Mouse (Mus musculus) lung, postnatal 25 days (tissue): ENCODE measurements around the gene Bcl2l12.

Source experiments
- DNase-seq: peaks from one replicate; pipeline ENCODE4 v3.0.0; 2022; ENCODE audit warnings: low spot score

Gene Bcl2l12

DNA sequence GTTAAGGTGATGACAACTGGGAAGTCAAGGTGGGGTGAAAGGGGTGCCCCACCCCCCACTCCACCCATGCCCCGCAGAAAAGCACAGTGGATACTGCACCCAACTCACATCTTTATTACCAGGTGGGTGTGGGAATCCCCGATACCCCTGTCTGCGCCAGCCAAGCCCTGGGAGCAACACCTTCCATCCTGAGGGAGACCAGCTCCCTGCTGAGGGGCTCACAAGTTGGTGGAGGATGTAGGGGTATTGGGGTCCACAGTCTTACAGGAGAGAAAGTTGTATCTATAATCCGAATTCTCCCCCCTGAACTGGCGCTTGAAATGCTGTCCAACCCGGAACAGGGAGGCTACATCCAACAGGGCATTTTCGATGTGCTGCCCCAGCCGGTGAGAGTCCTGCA is 39.2 kb downstream of the Bcl2l12 start:
- DNase-seq = no peak

DNA sequence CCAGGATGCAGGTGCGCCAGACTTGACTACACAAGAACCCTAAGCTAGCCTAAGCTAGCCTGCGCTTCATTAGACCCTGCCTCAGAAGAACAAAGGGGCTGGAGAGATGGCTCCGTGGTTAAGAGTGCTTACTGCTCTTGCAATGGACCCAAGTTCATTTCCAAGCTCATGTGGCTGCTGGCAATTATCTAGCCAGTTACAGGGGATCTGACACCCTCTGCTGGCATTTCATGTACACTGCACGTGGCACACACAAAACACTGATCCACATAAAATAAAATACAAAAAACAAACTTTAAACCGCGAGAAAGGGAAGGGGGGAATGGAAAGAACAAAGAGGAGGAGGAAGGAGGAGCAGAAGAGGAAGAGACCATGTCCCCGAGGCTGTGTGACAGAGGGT is 40.3 kb downstream of the Bcl2l12 start:
- DNase-seq = peak; percentile 50

DNA sequence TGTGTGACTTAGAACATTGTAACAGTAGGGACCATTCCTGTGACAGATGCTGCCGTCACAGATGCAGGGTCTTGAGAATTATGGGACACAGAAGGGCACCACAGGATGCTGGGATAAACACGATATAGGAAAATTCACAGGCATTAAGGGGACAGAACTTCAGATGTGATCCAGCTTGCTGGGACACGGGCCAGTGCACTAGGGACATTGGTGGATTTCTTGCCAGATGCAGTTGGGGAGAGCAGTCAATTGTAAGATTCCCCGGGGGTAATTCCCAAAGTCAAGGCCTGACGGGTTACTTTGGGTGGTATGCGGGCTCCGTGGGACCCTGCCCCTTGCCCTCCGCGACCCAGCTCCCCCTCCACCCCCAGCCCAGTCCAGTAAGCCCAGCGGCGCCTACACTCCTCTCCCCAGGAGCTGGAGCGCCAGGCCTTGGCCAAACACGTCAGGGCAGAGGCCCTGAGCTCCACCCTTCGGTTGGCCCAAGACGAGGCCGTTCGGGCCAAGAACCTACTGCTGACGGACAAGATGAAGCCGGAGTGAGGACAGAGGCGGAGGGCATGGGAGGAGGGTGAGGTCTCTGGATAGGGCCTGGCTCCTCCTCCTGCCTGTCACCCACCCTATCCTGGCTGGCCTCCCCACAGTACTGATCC is 41.2 kb downstream of the Bcl2l12 start:
- DNase-seq = peak; percentile 65

DNA sequence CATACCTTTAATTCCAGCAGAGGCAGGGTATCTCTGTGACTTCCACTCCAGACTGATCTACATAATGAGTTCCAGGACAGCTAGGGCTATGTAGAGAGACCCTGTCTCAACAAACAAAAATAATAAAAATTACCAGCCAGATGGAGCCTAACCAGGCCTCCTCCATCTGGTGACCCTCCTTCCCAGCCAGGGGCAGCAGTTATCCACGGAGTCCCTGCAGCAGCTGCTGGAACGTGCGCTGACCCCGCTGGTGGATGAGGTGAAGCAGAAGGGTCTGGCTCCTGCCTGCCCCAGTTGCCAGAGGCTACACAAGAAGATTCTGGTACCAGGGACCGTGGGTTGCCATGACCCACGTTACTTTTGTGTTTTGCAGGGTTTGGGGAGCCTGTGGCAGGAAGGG is 42.2 kb downstream of the Bcl2l12 start:
- DNase-seq = no peak

DNA sequence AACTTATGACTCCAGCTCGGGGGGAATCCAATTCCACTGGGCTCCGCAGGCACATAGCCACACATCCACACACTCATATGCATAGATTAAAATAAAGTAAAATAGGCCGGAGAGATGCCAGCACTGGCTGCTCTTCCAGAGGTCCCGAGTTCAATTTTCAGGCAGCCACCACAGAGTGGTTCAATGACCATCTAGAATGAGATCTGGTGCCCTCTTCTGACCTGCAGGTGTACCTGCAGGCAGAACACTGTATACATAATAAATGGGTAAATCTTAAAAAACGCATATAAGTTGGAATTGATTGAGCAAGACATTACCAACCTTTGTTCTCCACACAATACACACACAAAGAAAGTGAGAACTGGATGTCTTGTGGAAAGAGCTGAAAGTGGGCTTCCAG is 42.9 kb downstream of the Bcl2l12 start:
- no peak for DNase-seq

DNA sequence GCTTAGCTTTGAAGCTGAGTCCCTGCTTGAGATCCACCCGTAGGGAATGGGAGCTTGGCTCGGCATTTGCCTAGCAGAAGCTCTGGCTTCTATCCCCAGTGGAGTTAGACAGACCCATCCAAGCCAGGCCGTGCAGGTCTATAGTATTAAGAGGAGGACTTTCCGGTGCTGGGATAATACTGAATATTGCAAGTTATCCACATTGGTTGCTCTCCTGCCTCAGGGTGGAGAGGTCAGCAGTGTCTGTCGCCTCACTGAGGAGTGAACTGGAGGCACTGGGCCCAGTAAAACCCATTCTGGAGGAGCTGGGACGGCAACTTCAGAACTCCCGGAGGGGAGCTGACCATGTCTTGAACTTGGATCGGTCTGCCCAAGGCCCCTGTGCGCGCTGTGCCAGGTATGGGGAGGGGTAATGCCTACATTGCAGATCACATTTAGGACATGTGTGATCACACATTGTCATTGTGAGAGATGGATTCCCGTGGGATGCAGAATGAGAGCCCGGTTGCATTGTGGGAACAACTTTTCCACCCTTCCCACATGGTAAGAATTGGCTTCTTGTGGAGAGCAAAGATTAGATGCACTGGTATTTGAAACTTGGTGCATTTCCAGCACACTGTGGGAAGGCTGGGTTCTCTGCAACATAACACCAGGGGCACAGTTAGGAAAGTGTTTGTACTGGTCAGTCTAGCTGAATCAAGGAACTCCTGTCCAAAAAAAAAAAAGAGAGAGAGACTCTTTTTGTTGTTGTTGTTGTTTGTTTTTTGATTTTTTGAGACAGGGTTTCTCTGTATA is 44.2 kb downstream of the Bcl2l12 start:
- DNase-seq = no peak

DNA sequence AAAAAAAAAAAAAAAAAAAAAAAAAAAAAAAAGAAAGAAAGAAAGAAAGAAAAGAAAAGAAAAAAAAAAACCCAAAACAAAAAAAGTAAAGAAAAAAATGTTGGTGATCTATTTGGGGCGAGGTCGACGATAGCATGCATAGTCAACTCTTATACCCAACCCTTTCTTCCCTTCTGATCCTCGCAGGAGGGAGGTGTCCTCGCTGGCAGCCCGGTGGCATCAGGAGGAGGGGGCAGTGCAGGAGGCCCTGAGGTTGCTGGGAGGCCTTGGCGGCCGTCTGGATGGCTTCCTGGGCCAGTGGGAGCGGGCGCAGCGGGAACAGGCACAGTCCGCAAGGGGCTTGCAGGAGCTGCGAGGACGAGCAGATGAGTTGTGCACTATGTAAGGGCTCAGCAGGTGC is 45.0 kb downstream of the Bcl2l12 start:
- no peak for DNase-seq

DNA sequence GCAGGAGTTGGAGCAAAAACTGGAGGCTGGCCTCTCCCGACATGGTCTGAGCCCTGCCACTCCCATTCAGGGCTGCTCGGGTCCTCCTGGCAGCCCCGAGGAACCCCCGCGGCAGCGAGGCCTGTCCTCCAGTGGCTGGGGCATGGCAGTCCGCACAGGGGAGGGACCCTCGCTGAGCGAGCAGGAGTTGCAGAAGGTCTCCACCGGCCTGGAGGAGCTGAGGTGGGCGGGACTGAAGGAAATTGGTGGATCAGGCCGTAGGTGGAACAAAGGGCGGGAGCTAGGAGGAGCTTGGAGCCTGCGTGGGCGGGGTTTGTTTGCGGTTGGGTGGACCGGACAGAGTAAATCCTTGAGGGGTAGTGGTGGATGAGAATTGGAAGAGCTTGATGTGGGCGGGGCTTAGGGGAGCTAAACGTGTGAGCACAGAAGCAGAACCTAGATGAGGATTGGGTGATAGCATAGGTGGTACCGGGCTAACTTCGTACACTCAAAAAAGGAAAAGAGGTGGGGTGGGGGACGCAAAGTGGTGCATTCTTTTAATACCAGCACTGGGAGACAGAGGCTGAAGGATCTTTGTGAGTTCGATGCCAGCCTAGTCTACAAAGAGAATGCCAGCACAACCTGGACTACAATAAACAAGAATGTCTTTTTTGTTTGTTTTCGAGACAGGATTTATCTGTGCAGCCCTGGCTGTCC is 45.8 kb downstream of the Bcl2l12 start:
- DNase-seq = peak; percentile 97

DNA sequence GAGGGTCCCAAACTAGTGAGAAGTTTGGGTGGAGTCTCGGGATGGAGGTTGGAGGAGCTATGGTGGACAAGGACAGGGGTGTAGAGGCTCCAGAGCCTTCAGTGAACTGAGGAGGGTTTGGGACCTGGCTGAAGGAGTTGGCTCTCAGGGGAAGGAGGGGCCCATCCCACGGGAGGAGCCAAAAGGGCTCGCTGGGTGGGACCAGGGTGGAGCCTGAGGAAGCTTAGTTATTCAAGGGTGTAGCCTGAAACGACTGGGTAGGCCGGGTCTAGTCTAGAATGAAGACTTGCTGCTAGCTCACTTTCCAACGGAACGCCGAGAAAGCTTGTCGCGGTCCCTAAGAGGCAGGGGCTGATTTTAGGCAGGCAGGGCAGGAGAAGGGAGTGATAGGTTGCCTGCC is 46.6 kb downstream of the Bcl2l12 start:
- DNase-seq = peak; percentile 86

DNA sequence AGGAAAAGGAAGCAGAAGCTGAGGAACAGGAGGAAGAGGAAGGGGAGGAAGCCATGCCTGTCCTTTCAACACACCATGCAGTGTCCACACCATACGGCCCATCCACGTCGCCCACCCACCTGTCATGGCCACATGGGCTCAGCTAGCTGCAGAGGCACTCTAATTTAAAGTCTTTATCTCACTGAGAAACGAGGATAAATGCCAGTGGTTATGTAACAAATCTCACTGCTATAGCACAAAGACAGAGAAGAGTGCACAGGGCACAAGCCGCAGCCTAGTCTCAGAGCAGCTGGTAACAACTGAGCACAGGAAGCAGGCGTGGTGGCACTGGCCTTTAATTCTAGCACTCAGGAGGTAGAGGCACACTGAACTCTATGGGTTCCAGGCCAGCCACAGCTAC is 48.6 kb downstream of the Bcl2l12 start:
- no peak for DNase-seq

DNA sequence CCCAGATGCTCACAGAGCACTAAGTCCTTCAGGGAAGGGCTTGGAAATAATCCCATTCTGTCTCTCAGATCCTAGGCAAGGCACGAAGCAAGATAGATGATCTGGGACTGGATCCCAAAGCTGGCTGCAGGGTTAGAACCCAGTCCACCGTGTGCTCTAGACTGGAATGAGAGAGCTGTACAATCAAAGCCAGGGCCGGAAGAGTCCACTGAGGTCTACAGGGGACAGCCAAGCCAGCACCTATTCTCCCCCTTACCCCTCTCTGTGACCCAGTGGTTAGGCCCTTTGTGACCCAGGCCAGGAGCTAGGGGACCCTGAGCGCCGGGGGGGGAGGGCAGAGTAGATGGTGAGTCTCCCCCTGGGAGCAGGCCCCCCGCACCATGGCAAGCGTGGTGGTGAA is 55.6 kb downstream of the Bcl2l12 start, which contains the start of gene Tsks:
Gene Tsks (plus strand): TSS at position 301 of the 400 bp plus-strand sequence.
- no peak for DNase-seq
